Mouse (Mus musculus): Measurements from ENCODE around the gene Prss57. TPM values are rescaled to one million over a fixed set of nuclear protein-coding genes. Genes with fewer than 3 reads are reported as not detected.
"Not testable (repeated sequence)": the region's sequence is repeated elsewhere in the genome, so short reads cannot be mapped to it uniquely, and the experiment has no call there.

Prss57 gene
- total RNA-seq, 2 experiments from 2014 or later = 100.0 to 189 TPM

- ATAC-seq (replicated peaks; ENCODE audit: poor library complexity) = no peak
These were observed 26.5 kb downstream of the Prss57 start for GRCm38 (mm10) chr10:79764234-79764633.

GRCm38 (mm10) chr10:79762875-79763274 is 27.9 kb downstream of the Prss57 start:
- ATAC-seq (replicated peaks; ENCODE audit: poor library complexity) = no peak

- no peak for ATAC-seq (replicated peaks; ENCODE audit: poor library complexity)
These were observed 30.1 kb downstream of the Prss57 start for GRCm38 (mm10) chr10:79760603-79761143.

- not testable (repeated sequence) for ATAC-seq (replicated peaks; ENCODE audit: poor library complexity)
These were observed 31.1 kb downstream of the Prss57 start for GRCm38 (mm10) chr10:79759675-79760074.

- no peak for ATAC-seq (replicated peaks; ENCODE audit: poor library complexity)
These were observed 34.1 kb downstream of the Prss57 start for GRCm38 (mm10) chr10:79756660-79757059.

- no peak for ATAC-seq (replicated peaks; ENCODE audit: poor library complexity)
These were observed 34.9 kb downstream of the Prss57 start for GRCm38 (mm10) chr10:79755854-79756253.

- ATAC-seq (replicated peaks; ENCODE audit: poor library complexity) = peak; percentile 86
These were observed 35.8 kb downstream of the Prss57 start, which contains the start of gene Fgf22 for GRCm38 (mm10) chr10:79754856-79755516. Gene Fgf22, plus strand, starts transcription at chr10:79755076.

GRCm38 (mm10) chr10:79748496-79748895 is 42.3 kb downstream of the Prss57 start:
- no peak for ATAC-seq (replicated peaks; ENCODE audit: poor library complexity)

- peak; percentile 50 for ATAC-seq (replicated peaks; ENCODE audit: poor library complexity)
These were observed 44.0 kb downstream of the Prss57 start for GRCm38 (mm10) chr10:79746774-79747151.

- peak; percentile 96 for ATAC-seq (replicated peaks; ENCODE audit: poor library complexity)
These were observed 44.6 kb downstream of the Prss57 start, which contains the start of gene Polrmt for GRCm38 (mm10) chr10:79745898-79746773. Gene Polrmt, minus strand, starts transcription at chr10:79746581.

GRCm38 (mm10) chr10:79745411-79745810 is 45.4 kb downstream of the Prss57 start:
- no peak for ATAC-seq (replicated peaks; ENCODE audit: poor library complexity)

- ATAC-seq (replicated peaks; ENCODE audit: poor library complexity) = no peak
These were observed 47.0 kb downstream of the Prss57 start for GRCm38 (mm10) chr10:79743650-79744365.

- no peak for ATAC-seq (replicated peaks; ENCODE audit: poor library complexity)
These were observed 47.6 kb downstream of the Prss57 start for GRCm38 (mm10) chr10:79743161-79743560.

GRCm38 (mm10) chr10:79740863-79741262 is 49.9 kb downstream of the Prss57 start:
- no peak for ATAC-seq (replicated peaks; ENCODE audit: poor library complexity)

GRCm38 (mm10) chr10:79739234-79739633 is 51.5 kb downstream of the Prss57 start:
- ATAC-seq (replicated peaks; ENCODE audit: poor library complexity) = 0 out of 2 replicates have a peak, but pooled peaks have one; percentile 7

GRCm38 (mm10) chr10:79738259-79738658 is 52.5 kb downstream of the Prss57 start:
- peak; percentile 75 for ATAC-seq (replicated peaks; ENCODE audit: poor library complexity)

GRCm38 (mm10) chr10:79736706-79737105 is 54.1 kb downstream of the Prss57 start:
- no peak for ATAC-seq (replicated peaks; ENCODE audit: poor library complexity)

GRCm38 (mm10) chr10:79735361-79735760 is 55.4 kb downstream of the Prss57 start:
- no peak for ATAC-seq (replicated peaks; ENCODE audit: poor library complexity)

GRCm38 (mm10) chr10:79733847-79734246 is 56.9 kb downstream of the Prss57 start:
- ATAC-seq (replicated peaks; ENCODE audit: poor library complexity) = no peak

GRCm38 (mm10) chr10:79732500-79732899 is 58.3 kb downstream of the Prss57 start:
- ATAC-seq (replicated peaks; ENCODE audit: poor library complexity) = peak; percentile 49
